Mouse (Mus musculus) layer of hippocampus, postnatal 10 days (tissue): ENCODE measurements around the gene Slc13a3. TPM values are rescaled to one million over a fixed set of nuclear protein-coding genes. Genes with fewer than 3 reads are reported as not detected.
"Not testable (repeated sequence)": the region's sequence is repeated elsewhere in the genome, so short reads cannot be mapped to it uniquely, and the experiment has no call there.

ENCODE experiments used
- DNase-seq, 2 experiments: peaks; one replicate each; pipeline ENCODE4 v3.0.0; 2021; ENCODE audit warnings: low spot score in 2 of 2
- long read RNA-seq: library from polyadenylated mRNA; stranded (forward); transcript quantifications from one replicate; pipeline ENCODE4 v2.0.0, GENCODE M21; 2023
- total RNA-seq, 2 experiments: library from RNA; stranded (reverse); gene quantifications; 2 replicates each; pipeline ENCODE4 v1.2.3; 2021

Gene Slc13a3
- total RNA-seq = 10 to 100 TPM; 22.1 to 23.8 TPM
- long read RNA-seq, transcript Slc13a3-201 (13 exons, 3,524 nt) = major isoform, 10 of 38 reads
- long read RNA-seq, partial matches to known transcripts = 3 of 38 reads
- long read RNA-seq, other reads (novel, unspliced or antisense) = 25 of 38 reads

DNA sequence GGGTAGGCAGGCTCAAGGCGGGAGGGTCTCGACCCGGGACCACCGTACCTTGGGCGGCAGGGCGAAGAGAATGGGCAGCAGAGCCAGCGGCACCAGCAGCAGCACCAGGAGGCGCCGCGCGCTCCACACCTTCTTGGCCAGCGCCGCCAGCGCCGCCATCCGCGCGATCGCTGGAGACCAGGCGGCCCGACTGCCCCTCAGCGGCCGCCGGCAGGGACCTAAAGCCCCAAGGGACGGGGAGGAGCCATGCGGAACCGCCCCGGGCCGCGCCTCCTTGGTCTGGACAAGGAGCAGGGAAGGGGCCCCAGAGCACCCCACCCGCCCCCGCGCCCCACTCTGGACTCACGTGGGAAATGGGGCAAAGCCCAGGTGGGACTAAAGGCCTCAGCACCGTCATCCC, at the start of gene Slc13a3:
Gene Slc13a3 (minus strand): TSS at position 228 of the 400 bp plus-strand sequence.
- DNase-seq = peak in 1 of 2 experiments; percentile 39

DNA sequence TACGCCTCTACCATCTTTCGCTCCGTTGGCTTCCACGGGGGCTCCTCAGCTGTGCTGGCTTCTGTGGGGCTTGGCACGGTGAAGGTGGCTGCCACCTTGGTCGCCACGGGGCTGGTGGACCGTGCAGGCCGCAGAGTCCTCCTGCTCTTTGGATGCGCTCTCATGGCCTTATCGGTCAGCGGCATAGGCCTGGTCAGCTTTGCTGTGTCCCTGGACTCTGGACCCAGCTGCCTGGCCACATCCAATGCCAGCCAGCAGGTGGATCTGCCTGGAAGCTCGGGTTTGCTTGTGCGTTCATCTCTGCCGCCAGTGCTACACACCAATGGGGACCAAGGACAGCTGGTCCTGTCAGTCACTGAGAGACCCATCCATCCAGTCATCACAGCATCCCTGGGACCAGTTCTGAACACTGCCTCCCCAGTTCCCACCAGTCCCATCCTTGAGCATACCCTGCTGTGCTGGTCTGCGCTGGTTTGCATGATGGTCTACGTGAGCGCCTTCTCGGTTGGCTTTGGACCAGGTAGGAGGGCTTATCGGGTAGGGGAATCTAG, 42.2 kb upstream of the Slc13a3 start:
- DNase-seq = no peak

GRCm38 (mm10) chr2:165512870-165513600, 40.0 kb upstream of the Slc13a3 start:
- no peak for DNase-seq

GRCm38 (mm10) chr2:165512426-165512825, 39.4 kb upstream of the Slc13a3 start:
- DNase-seq = no peak

GRCm38 (mm10) chr2:165511530-165511929, 38.5 kb upstream of the Slc13a3 start:
- not testable (repeated sequence) for DNase-seq

DNA sequence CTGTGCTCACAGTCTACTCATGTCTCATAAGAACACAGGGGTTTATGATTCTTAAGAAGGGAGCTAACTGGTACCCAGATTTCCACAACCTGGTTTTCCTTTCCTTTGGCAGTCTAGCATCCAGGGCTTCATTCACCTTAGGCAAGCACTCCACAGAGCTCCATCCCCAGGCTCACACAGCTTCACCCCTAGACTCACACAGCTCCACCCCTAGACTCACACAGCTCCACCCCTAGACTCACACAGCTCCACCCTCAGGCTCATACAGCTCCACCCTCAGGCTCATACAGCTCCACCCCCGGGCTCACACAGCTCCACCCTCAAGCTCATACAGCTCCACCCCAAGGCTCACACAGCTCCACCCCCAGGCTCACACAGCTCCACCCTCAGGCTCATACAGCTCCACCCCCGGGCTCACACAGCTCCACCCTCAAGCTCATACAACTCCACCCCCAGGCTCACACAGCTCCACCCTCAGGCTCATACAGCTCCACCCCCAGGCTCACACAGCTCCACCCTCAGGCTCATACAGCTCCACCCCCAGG, 38.0 kb upstream of the Slc13a3 start:
- not testable (repeated sequence) for DNase-seq

DNA sequence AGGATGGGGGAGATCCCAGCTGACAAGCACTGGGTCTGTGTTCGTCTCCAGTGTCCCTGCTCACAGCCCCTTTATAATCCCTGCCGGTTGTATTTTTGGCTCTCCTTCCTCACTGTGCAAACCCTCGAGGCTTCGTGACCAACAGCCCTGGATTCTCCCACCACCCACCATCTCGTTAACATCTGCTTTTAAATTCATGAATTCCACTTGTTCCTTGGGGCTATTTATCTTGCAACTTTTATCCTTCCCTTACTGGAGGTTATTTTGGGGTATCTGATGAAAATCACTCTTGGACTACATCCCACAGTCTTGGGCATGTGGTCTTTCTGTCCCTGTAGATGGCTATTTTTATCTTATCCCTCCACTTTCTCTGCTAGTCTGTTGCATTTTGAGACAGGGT, 37.4 kb upstream of the Slc13a3 start:
- DNase-seq = no peak

- no peak for DNase-seq
These were observed 36.7 kb upstream of the Slc13a3 start for GRCm38 (mm10) chr2:165509686-165510085.

- DNase-seq = peak in 1 of 2 experiments; percentile 50
These were observed 30.5 kb upstream of the Slc13a3 start, which contains the start of gene Slc2a10 for GRCm38 (mm10) chr2:165503259-165504203. Gene Slc2a10 (plus strand): TSS chr2:165503787.

DNA sequence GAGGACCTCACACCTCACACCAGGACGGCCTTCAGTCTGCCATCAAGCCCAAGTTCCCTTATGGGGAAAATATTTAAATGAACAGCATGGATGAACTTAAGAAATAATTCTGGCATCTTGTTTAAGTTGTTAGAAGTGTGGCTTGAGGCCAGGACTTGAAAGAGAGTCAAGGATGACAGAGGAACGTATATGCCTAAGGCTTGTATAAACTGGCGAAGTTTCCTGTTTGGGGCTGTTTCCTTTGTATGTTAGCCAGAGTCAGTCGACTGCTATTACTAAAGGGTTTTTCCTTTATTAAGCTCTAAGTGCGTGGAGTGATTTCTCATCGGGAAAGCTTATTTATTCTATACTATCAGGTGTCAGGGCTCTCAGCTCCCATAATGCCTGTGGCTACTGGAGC, 25.8 kb upstream of the Slc13a3 start:
- no peak for DNase-seq

DNA sequence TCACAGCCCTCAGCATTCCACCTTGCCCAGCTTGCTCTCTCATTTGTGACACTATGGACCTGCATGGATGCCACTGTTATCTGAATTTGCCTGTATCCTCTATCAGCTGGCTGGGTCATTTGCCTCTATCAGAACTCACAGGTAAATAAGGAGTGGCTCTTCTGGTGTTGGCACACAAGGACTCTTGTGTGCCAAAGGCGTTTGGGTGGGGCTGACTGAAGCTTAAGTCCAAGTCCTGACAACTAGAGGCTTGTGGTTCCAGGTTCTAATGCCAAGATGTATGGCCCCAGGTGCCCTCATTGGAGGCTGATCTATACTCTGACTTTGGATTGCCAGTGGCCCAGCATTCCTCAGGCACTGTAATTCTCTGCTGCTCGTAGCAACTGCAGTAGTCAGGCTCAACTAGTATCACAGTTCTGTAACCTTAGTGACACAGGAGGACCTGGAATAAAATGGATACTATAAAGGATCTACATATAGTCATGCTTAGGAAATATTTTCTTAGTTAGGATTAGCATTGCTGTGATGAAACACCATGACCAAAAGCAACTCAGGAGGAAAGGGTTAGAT, 24.8 kb upstream of the Slc13a3 start:
- DNase-seq = no peak

DNA sequence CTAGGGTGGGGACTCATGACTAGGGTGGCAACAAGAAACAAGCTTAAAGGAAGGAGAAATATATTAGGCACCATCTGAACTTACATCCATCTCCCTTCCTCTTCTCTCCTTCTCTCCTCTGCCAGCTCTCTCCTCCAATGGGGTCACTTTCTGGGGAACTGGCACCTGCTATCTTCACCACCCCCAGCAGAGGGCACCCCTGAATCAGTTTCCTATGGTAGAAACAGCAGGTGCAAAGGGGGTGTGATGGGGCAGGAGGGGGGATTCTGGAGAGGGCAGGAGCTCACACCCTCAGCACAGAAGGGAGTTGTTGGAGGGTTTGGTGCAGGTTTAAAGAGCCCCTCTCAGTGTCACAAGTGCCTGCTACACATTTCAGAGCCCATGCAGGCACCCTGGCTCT, 23.2 kb upstream of the Slc13a3 start:
- peak; percentile 72 to 74 for DNase-seq

GRCm38 (mm10) chr2:165494495-165494894, 21.5 kb upstream of the Slc13a3 start:
- no peak for DNase-seq

DNA sequence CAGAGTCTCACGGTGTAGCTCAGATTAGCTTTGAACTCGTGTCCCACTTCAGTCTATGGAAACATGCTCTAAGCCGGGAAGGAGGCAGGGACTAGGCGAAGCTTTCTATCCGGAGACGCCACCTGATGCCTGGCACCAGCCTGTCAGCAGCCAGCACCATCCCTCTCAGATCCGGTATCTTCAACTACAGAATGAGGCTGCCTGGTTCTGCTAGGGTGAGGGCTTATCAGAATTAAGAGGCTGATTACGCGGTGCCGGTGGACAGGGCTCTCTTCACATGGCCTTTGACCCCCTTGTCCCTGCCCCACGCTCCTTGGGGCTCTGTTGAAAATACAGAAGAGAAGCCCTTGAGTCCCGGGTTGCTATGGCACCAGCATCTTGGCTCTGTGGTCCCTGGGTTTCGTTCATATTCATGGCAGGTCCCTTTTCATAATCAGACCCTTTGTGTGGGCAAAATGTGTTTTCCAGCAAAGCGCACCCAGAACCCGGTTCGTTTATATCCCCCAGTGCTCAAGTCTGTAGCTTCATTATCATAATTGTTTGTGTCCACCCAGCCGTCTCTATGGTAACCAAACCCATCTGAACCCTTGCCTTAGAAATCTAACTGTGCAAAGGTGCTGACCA, 20.7 kb upstream of the Slc13a3 start:
- peak; percentile 58 to 69 for DNase-seq

DNA sequence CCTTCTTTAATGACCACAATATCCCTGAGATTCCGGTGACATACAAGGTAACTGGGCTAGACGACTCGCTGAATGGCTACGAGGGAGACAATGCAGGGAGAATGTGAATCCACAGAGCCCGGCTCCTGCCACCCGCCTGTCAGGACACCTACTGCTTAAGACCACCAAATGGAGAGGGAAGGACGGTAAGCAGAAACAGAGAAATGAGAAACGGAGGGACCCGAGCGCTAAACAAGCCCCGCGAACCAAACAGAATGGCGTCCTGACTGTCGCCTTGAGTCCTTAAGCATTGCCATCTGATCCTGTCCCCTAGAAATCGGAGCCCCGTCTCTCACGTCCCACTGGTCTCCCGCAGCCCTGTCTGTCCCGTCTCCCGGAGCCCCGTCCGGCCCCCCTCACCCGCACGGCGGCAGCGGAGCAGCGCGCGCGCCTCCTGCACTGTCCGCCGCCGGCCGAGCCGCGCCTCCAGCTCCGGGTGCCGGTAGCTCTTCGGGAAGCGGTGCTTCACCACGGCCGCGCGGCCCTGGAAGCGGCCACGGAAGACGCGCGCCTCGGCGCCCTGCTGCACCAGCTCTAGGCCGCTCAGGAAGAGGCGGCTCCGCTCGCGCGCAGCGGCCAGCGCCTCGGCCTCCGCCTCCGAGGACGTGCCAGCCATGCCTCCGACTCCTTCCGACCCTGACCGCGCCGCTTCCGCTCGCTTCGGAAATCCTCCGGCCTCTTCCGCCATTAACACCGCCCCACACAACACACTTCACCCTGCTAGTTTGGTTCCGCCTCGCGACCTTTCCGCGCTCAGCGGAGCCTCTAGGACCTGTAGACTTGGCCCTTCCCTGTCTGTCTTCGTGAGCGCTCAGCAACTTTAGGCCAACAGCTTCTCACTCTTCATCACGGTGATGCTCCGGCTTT, 19.9 kb upstream of the Slc13a3 start, which contains the start of gene Trp53rka:
Gene Trp53rka (minus strand): TSS at position 677 of the 906 bp plus-strand sequence.
- peak; percentile 81 to 87 for DNase-seq

GRCm38 (mm10) chr2:165486881-165487535, 14.0 kb upstream of the Slc13a3 start:
- DNase-seq = peak; percentile 68 to 77

DNA sequence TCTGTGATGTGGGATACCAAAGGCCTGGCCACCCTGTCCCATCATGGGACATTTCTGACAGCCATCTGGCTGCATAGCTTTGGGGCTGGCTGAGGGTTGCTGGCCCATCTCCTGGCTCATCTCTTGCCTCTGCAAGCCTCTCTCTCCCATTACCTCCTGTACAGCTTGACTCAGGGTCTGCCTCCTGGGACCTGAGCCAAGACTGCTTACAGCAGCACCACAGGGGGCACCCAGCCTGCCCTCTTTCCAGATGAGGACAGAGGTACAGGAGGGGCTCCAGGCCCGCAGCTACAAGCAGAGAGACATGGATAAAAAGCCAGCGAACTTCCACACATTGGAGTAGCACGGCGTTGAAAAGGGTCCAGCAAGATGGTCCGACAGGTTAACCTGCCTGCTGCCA, 13.4 kb upstream of the Slc13a3 start:
- no peak for DNase-seq

DNA sequence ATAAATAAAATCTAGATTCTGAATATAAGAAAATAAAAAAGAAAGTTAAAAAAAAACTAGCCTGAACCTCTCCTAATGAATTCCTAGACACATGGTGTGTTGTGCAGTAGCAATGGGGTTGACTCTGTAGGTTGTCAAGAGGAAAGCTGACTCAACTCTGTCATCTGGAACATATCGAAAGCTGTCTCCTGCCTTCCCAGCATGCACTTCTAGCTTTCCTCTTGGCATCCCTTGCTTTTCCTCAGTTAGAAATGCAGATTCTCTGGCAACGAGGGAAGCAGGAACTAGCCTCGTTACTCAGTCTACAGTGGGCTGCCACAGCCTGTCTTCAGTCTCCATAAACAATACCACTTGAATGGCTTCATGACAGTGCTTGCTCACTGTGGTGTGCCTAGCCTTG, 12.8 kb upstream of the Slc13a3 start:
- no peak for DNase-seq

GRCm38 (mm10) chr2:165484152-165484551, 11.1 kb upstream of the Slc13a3 start:
- DNase-seq = no peak
